Mouse (Mus musculus): ENCODE data around the gene Ccl24.

- TF ChIP-seq POLR2AphosphoS5 (IDR thresholded peaks at IDR 0.05; ENCODE audit: insufficient replicate concordance, low read depth, low read length), result no peak
- TF ChIP-seq CTCF (IDR thresholded peaks at IDR 0.05; ENCODE audit: low read depth, low read length), result no peak
- no peak for TF ChIP-seq GATA1 (IDR thresholded peaks at IDR 0.05; ENCODE audit: borderline replicate concordance, low read length)
These were observed 3.2 kb upstream of the Ccl24 start for GRCm38 (mm10) chr5:135576055-135576454.
